Mouse (Mus musculus) neural tube, embryonic 12.5 days (tissue): ENCODE data around the gene Hdgfl2. TPM values are rescaled to one million over a fixed set of nuclear protein-coding genes. Genes with fewer than 3 reads are reported as not detected.

Experiments used
- ATAC-seq: fragments of 200-750 bp; cut with Nextera tagmentation; 2 replicates; pipeline ENCODE4 v1.8.0; 2017; ENCODE audit warnings: low read depth, mild to moderate bottlenecking, moderate TSS enrichment, moderate library complexity; ENCODE audit not compliant: low FRiP score
- H3K27ac ChIP-seq: fragments of 300-500 bp; sonication (generic); 2 replicates; pipeline ENCODE4 v1.5.1; 2016
- H3K27me3 ChIP-seq: fragments of 300-500 bp; sonication (generic); replicated peaks from 2 replicates; pipeline ENCODE4 v1.6.1; 2016; ENCODE audit warnings: mild to moderate bottlenecking
- H3K36me3 ChIP-seq: fragments of 300-500 bp; sonication (generic); 2 replicates; pipeline ENCODE4 v1.6.1; 2016; ENCODE audit warnings: mild to moderate bottlenecking
- H3K4me1 ChIP-seq: fragments of 300-500 bp; sonication (generic); 2 replicates; pipeline ENCODE4 v1.6.1; 2016
- H3K4me2 ChIP-seq: fragments of 300-500 bp; sonication (generic); replicated peaks from 2 replicates; pipeline ENCODE4 v1.6.1; 2016; ENCODE audit warnings: mild to moderate bottlenecking
- H3K4me3 ChIP-seq: fragments of 300-500 bp; sonication (generic); 2 replicates; pipeline ENCODE4 v1.5.1; 2016
- H3K9ac ChIP-seq: fragments of 300-500 bp; sonication (generic); 2 replicates; pipeline ENCODE4 v1.6.1; 2016; ENCODE audit warnings: mild to moderate bottlenecking
- H3K9me3 ChIP-seq: fragments of 300-500 bp; sonication (generic); 2 replicates; pipeline ENCODE4 v1.6.1; 2016; ENCODE audit warnings: mild to moderate bottlenecking
- WGBS: fragments of 180-500 bp; shearing (Covaris S2); methylation state at CpG from one replicate; pipeline ENCODE4 v1.1.7; 2016; 5-methylcytosine and 5-hydroxymethylcytosine counted together
- polyA plus RNA-seq: library from polyadenylated mRNA; unstranded; fragments of >200 nt; fragmentation: Nextera tagmentation; extraction: Ambion mirVana; gene quantifications from 2 replicates; pipeline ENCODE4 v1.2.1, GENCODE M21; 2016

Gene Hdgfl2
- polyA plus RNA-seq: 166 and 173 TPM in 2 replicates

- H3K36me3 ChIP-seq: peaks cover 12% of the 10 kb centered on the region
- under 1% methylated on average over 61 of the region's 61 CpGs for WGBS
- H3K9ac ChIP-seq: peak within 1 kb of the TSS; percentile 88
- peak; percentile 93 for ATAC-seq
- peak within 1 kb of the TSS; percentile 57; the same call in 1 of the 2 replicates for H3K27ac ChIP-seq
- H3K4me2 ChIP-seq: peak within 1 kb of the TSS; percentile 96
- no peaks in the 10 kb centered on the region for H3K9me3 ChIP-seq
- H3K4me3 ChIP-seq: peak within 1 kb of the TSS; percentile 90
- peaks cover 38% of the 10 kb centered on the region for H3K4me1 ChIP-seq
- no peaks in the 10 kb centered on the region for H3K27me3 ChIP-seq
Observed at GRCm38 (mm10) chr17:56078880-56079795, at the start of gene Hdgfl2. Gene Hdgfl2 (plus strand): TSS chr17:56079634.

GRCm38 (mm10) chr17:56030238-56030870, 49.1 kb upstream of the Hdgfl2 start:
- Histone ChIP-seq H3K4me1 (peaks cover 13% of the 10 kb centered on the region), H3K9me3 (no peaks in the 10 kb centered on the region), H3K27ac (no peak overlapping the region), H3K4me3 (no peak overlapping the region), H3K27me3 (no peaks in the 10 kb centered on the region), H3K4me2 (no peak overlapping the region), H3K36me3 (peaks cover 55% of the 10 kb centered on the region), H3K9ac (no peak overlapping the region)
- 94% methylated on average over 9 of the region's 9 CpGs for WGBS
- ATAC-seq: no peak

DNA sequence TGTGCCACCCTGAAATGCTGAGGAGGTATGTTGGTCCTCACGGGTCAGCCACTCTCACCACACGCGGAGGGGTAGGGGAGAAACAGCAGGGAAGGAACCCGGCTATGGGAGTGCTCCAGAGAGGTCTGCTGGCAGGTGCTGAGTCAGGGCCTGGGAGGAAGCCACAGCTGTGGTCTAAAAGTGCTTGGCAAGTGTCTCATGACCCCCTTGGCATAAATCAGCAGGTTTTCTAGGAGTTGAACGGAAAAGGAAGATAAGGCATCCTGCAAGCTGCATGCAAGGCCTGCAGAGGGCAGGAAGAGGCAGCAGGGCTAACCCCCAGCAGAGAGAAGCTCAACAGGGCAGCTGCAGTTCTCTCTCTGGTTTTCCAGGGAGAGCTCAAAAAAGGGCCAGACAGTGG, 48.5 kb upstream of the Hdgfl2 start:
- no peak for ATAC-seq
- no peaks in the 10 kb centered on the region for H3K9me3 ChIP-seq
- H3K27ac ChIP-seq: no peak overlapping the region
- H3K4me1 ChIP-seq: peaks cover 16% of the 10 kb centered on the region
- no peaks in the 10 kb centered on the region for H3K27me3 ChIP-seq
- 73% methylated on average over 5 of the region's 5 CpGs for WGBS
- H3K9ac ChIP-seq: no peak overlapping the region
- no peak overlapping the region for H3K4me2 ChIP-seq
- H3K36me3 ChIP-seq: peaks cover 55% of the 10 kb centered on the region
- H3K4me3 ChIP-seq: no peak overlapping the region

- ATAC-seq: no peak
- Histone ChIP-seq H3K27ac (no peak overlapping the region), H3K36me3 (peaks cover 55% of the 10 kb centered on the region), H3K9me3 (no peaks in the 10 kb centered on the region), H3K4me1 (peaks cover 16% of the 10 kb centered on the region), H3K27me3 (no peaks in the 10 kb centered on the region), H3K4me3 (no peak overlapping the region), H3K4me2 (no peak overlapping the region), H3K9ac (no peak overlapping the region)
- WGBS: 92% methylated on average over 7 of the region's 7 CpGs
Observed at GRCm38 (mm10) chr17:56031431-56031830, 48.0 kb upstream of the Hdgfl2 start.

- Histone ChIP-seq H3K4me1 (peaks cover 19% of the 10 kb centered on the region), H3K4me3 (no peak overlapping the region)
- ATAC-seq: no peak
Observed at GRCm38 (mm10) chr17:56032127-56032733, 47.2 kb upstream of the Hdgfl2 start.

GRCm38 (mm10) chr17:56032831-56033230, 46.6 kb upstream of the Hdgfl2 start:
- Histone ChIP-seq H3K4me3 (no peak overlapping the region), H3K4me1 (peaks cover 19% of the 10 kb centered on the region), H3K4me2 (no peak overlapping the region), H3K27me3 (no peaks in the 10 kb centered on the region), H3K36me3 (peaks cover 48% of the 10 kb centered on the region), H3K9me3 (no peaks in the 10 kb centered on the region), H3K9ac (no peak overlapping the region; the same call in 1 of the 2 replicates), H3K27ac (no peak overlapping the region)
- 83% methylated on average over 7 of the region's 7 CpGs for WGBS
- no peak for ATAC-seq

More at GRCm38 (mm10) chr17:56032127-56032733, 47.2 kb upstream of the Hdgfl2 start:
- Histone ChIP-seq H3K9me3 (no peaks in the 10 kb centered on the region), H3K4me2 (no peak overlapping the region), H3K9ac (no peak overlapping the region), H3K36me3 (peaks cover 54% of the 10 kb centered on the region), H3K27ac (no peak overlapping the region), H3K27me3 (no peaks in the 10 kb centered on the region)
- WGBS: 78% methylated on average over 6 of the region's 6 CpGs

DNA sequence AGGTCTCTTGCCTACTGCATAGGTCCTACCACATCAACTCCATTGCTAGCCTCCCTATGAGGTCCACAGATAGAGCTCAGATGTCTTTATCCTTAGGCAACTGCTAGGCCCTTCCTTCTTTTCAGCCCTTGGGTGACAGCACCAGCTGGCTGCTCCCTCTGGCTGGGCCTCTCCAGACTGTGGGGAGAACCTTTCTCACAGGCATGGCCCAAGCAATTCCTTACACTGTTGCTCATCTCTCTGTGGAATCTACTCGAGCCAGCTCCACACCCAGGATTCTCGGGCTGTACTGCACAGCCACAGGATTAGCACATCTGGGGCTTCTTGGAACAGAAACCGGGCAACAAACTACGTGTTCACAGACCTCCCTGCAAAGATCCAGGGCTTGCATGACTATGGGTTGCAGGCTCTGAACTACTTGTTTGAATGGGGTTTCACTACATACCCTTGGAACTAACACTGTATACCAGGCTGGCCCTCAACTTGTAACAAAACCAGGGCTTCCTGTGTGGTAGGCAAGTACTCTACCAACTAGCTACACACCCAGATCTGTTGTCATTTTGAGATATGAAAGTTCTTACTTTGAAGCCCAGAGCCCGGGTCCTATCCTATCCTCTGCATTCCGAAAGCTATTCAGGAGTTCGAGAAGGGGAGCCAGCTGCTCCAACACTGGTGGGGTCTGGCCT, 45.3 kb upstream of the Hdgfl2 start:
- Histone ChIP-seq H3K4me2 (peak overlapping the region; percentile 67), H3K4me3 (no peak overlapping the region), H3K9me3 (no peaks in the 10 kb centered on the region), H3K36me3 (peaks cover 35% of the 10 kb centered on the region), H3K27me3 (no peaks in the 10 kb centered on the region), H3K27ac (no peak overlapping the region), H3K4me1 (peaks cover 19% of the 10 kb centered on the region), H3K9ac (peak overlapping the region; percentile 33; the same call in 1 of the 2 replicates)
- 94% methylated on average over 7 of the region's 7 CpGs for WGBS
- ATAC-seq: no peak

DNA sequence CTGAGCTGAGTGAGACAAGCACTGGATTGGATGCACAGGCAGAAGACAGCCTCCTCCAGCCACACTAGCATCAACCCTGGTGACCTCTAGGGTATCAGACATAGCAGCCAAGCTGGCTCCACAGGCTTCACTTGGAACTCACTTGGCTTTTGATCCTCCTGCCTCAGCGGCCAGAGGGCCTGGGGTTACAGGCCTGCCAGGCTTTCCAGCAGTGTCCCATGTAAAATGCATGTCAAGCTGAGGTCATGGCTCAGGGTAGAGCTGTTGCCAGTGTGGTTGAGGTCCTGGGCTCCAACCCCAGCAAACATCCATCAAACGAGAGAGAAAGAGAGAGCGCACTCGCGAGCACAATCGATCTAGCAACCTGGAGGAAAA, 44.7 kb upstream of the Hdgfl2 start:
- peak overlapping the region; percentile 67 for H3K4me2 ChIP-seq
- peak overlapping the region; percentile 33; the same call in 1 of the 2 replicates for H3K9ac ChIP-seq
- H3K4me1 ChIP-seq: peaks cover 19% of the 10 kb centered on the region

GRCm38 (mm10) chr17:56035216-56035615, 44.2 kb upstream of the Hdgfl2 start:
- peak overlapping the region; percentile 67 for H3K4me2 ChIP-seq
- 88% methylated on average over 4 of the region's 4 CpGs for WGBS
- peaks cover 19% of the 10 kb centered on the region for H3K4me1 ChIP-seq
- H3K9ac ChIP-seq: no peak overlapping the region
- ATAC-seq: no peak
- H3K36me3 ChIP-seq: peaks cover 31% of the 10 kb centered on the region
- no peaks in the 10 kb centered on the region for H3K27me3 ChIP-seq
- H3K4me3 ChIP-seq: peak overlapping the region; percentile 84
- H3K27ac ChIP-seq: no peak overlapping the region
- H3K9me3 ChIP-seq: no peaks in the 10 kb centered on the region

More for the DNA sequence above, 44.7 kb upstream of the Hdgfl2 start:
- H3K9me3 ChIP-seq: no peaks in the 10 kb centered on the region
- peaks cover 31% of the 10 kb centered on the region for H3K36me3 ChIP-seq
- H3K27me3 ChIP-seq: no peaks in the 10 kb centered on the region
- WGBS: 91% methylated on average over 6 of the region's 6 CpGs
- no peak for ATAC-seq
- no peak overlapping the region for H3K4me3 ChIP-seq
- no peak overlapping the region for H3K27ac ChIP-seq

GRCm38 (mm10) chr17:56036176-56036900, 43.1 kb upstream of the Hdgfl2 start, which contains the start of gene Sh3gl1:
Gene Sh3gl1 (minus strand): TSS chr17:56036635.
- peak within 1 kb of the TSS; percentile 84 for H3K4me3 ChIP-seq
- ATAC-seq: peak; percentile 91
- under 1% methylated on average over 74 of the region's 74 CpGs for WGBS
- peak within 1 kb of the TSS; percentile 93 for H3K9ac ChIP-seq
- H3K4me2 ChIP-seq: peak within 1 kb of the TSS; percentile 67
- H3K4me1 ChIP-seq: peaks cover 28% of the 10 kb centered on the region
- no peaks in the 10 kb centered on the region for H3K9me3 ChIP-seq
- H3K36me3 ChIP-seq: peaks cover 27% of the 10 kb centered on the region
- H3K27ac ChIP-seq: peak within 1 kb of the TSS; percentile 76
- no peaks in the 10 kb centered on the region for H3K27me3 ChIP-seq

- Histone ChIP-seq H3K4me1 (peaks cover 30% of the 10 kb centered on the region), H3K9ac (no peak overlapping the region), H3K4me3 (no peak overlapping the region), H3K9me3 (no peaks in the 10 kb centered on the region), H3K4me2 (peak overlapping the region; percentile 67), H3K36me3 (peaks cover 24% of the 10 kb centered on the region), H3K27me3 (no peaks in the 10 kb centered on the region), H3K27ac (no peak overlapping the region)
- peak; percentile 29 for ATAC-seq
- WGBS: 37% methylated on average over 13 of the region's 13 CpGs
Observed at GRCm38 (mm10) chr17:56036901-56037287, 42.5 kb upstream of the Hdgfl2 start.
